Mouse (Mus musculus) kidney, adult 8-10 months (tissue): Measurements from ENCODE around the gene Ccdc158.

Experiments
- DNase-seq, 2 experiments: peaks; one replicate each; pipeline ENCODE4 v3.0.0; 2022

Gene Ccdc158

DNA sequence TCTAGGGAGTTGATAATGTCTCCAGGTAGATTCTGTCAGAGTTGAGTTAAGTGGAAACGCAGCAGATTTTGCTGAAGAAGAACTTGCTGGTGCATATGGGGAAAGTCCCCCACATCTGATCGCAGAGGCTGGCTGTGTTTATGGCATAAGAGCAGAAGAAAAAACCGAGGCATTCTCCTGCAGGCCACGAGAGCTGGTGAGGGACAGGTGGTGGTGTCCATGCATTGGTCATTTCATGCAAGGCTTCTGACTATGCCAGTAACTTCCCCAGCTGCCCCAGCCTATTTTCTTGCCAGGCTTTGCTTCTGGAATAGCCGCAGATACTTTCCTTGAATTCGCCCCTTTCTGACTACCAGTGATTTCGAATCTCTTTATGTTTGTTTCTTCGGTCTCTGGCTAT is 78.2 kb downstream of the Ccdc158 start:
- no peak for DNase-seq

DNA sequence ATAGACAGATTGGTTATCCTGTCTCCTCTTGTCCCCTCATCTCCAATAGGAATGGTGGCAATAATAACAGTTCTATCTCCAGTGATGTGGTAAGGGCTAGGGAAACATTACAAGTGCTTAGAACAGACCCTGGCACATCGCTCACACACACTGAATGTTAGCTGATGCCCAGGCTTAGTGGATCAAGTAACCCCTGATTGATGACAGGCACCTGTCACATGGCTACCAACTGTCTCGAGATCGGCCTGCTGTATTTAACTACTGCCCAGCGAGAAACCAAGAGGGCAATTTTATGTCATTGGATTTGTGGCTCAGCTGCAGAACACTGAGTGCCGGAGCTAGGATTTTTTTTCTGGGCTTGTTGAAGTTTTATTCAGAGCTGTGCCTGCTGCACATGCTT is 80.0 kb downstream of the Ccdc158 start:
- DNase-seq: no peak

DNA sequence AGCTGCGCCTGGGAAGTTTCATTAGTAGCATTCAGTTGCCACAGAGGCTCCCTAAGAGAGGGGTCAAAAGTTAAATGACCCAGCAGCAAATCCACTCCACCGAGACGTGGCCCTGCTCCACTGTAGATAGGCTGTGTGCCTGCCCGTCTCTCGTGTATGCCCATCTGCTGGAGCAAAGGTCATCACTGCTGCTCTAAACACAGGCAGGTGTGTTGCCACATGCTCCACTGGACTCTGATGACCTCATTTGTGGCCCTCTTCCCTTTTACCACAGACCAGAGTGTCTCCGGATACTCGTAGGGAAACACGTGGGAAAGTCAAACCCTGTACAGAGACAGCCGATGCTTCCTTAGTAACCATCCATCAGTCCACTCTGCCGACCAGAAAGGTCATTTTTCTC is 89.1 kb downstream of the Ccdc158 start:
- peak; percentile 24 to 30 for DNase-seq

DNA sequence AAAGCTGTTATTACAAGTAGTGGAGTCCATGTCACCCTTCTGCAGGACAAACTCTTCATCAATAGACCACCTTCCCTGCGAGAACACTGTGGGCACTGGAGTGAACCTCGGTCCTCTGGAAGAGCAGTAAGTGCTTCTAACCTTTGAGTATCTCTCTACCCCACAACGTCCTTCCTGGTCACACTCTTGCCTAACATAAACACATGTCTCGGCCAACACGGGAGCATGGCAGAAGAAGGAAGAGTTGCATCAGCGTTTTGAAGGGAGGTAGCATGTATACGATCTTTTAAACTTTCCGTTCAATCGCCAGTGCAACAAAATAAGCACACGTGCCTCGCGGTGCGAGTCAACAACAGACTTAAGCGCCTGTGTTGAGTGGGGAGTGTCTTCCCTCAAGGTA is 95.5 kb downstream of the Ccdc158 start:
- no peak for DNase-seq

DNA sequence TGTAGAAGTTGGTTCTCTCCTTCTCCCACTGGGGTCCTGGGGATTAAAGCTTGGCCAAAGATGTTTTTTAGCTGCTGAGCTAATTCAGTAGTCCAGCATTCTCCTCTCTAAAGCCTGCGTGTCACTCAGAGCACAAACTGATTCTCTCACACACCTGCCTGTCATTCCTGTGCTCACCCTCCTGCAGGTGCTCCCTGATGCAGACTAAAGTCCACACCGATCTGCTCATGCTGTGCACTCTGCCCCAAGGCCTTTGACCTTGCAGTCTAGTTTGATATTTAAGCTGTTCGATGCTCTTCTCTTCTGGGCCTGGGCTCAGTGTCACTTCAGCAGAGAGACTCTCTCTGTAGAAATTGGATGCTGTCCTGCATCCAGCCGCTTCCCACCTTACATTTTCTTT is 103.8 kb downstream of the Ccdc158 start:
- peak; percentile 62 to 64 for DNase-seq

DNA sequence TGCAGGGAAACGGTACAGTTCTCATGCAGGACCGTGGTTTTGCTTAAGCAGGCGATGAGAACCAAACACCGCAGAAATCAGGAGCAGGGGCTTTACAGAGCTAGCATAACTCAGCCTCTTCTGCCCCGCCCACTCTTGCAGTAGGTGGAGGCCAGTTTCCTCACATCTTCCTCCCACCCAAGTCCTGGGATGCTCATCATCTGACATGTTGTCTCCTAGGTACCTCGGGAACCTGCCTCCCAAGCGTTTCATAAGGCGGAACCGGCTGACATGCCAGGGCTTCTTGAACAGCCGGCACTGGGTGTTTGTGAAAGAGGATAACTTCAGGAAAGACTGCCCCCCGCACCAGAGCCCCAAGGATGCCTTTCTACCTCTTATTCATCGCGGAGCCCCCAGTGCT is 113.1 kb downstream of the Ccdc158 start:
- no peak for DNase-seq

DNA sequence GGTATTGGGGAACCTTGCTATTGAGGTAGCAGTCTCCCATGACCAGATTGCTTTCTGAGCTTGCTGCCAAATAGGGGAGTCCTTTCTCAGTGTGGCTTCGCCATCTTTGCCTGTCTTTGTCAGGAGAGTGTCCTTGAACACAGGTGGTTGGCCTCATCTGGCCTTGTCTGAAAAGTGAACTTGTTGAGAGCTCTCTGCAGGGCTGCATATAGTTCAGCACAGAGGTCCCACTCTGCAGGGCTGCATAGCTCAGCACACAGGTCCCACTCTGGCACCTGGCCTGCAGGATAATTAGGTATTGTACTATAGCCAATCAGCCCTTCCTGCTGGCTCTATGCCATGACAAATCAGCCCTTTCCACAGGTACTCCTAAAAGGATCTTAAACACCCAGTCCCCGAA is 114.9 kb downstream of the Ccdc158 start:
- no peak for DNase-seq
